Mouse (Mus musculus): ENCODE results near the gene Isy1. TPM values are rescaled to one million over a fixed set of nuclear protein-coding genes. Genes with fewer than 3 reads are reported as not detected.

Isy1 gene
- polyA plus RNA-seq, 1 experiment = 6.7 TPM

DNA sequence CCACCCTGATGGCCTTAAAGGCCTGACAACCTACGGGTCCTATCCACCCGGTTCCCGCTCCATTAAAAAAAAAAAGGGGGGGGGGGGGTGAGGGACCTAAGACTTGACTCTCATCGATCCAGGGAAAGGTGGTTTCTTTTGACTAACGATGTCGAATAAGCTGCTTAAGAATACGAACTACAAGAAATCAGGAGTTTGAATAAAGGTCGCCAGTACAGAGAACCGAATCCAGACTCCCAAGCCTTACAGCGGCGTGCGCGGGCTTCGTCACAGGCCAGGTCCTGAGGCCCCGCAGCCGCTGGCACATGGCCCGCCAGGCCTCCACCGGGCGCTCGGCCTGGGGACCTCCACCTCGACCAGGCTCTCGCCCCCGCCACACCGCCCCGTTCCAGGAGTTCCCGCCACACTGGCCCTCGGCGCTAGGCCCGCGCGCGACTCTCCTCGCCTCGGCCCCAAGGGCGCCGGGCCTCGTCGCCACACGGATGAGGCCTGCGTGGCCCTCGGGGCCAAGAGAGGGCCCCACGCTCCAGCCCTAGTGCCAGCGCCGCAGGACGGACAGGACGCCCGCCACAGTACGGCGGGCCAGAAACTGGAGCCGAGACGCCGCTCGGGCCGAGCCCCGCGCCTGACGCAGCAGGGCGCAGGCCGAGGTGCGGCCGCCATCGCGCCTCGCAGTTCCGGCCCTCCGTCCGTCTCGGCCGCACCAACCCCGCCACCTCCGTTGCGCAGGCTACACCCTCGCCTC lies 11.7 kb upstream of the Isy1 start:
- Histone ChIP-seq H3K4me3 (ENCODE audit: control insufficient read depth, low read depth, low read length) (peak overlapping the region; percentile 98), H3K27me3 (ENCODE audit: control insufficient read depth, insufficient read depth, low read length) (no peaks in the 10 kb centered on the region), H3K4me1 (ENCODE audit: control insufficient read depth, insufficient read depth, low read length) (peaks cover 6% of the 10 kb centered on the region), H3K36me3 (ENCODE audit: control insufficient read depth, insufficient read depth, low read length) (no peaks in the 10 kb centered on the region), H3K27ac (ENCODE audit: control insufficient read depth, insufficient read depth, low read depth, low read length) (peak overlapping the region; percentile 100)
- TF ChIP-seq CTCF (IDR thresholded peaks at IDR 0.05; ENCODE audit: control insufficient read depth, insufficient read depth, insufficient replicate concordance, low read depth, low read length) = no peak
- TF ChIP-seq POLR2A (IDR thresholded peaks at IDR 0.05; ENCODE audit: control insufficient read depth, low read depth, low read length) = no peak

DNA sequence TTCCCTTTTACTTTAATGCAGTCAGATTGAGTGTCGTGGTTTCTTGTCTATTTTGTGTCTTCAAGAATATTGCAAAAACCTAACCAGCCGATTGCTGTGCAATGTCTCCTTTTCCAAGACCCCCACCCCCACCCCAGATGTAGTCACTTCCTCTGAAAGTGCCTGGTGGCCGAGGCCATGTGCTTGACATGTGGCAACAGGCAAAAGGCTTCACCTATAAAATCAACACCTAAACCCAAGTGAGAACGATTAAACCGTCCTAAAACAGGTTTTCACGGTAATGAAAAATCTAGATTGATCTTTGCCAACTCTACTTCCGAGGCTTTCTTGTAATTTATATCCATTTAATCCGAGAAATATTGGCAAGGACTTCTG lies 11.2 kb upstream of the Isy1 start:
- TF ChIP-seq POLR2A (IDR thresholded peaks at IDR 0.05; ENCODE audit: control insufficient read depth, low read depth, low read length) (no peak), CTCF (IDR thresholded peaks at IDR 0.05; ENCODE audit: control insufficient read depth, insufficient read depth, insufficient replicate concordance, low read depth, low read length) (no peak)

DNA sequence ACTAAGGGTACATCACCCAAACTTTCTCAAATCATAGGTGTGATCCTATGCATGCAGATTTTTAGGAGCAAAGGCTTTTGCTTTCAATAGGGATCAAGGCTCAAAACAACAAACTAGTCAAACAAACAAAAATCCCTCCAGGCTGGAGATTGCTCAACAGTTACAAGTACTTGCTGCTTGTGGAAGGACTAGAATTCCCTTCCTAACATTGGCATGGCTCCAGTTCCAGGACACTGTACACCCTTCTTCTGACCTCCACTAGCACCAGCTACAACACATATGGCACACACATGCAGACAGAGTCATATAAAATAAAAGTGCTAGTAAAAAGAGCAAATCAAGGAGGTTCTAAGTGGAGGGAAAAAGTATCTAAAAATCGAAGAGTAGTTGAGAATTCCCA lies 8.2 kb upstream of the Isy1 start:
- Histone ChIP-seq H3K4me3 (ENCODE audit: control insufficient read depth, low read depth, low read length) (no peak overlapping the region), H3K4me1 (ENCODE audit: control insufficient read depth, insufficient read depth, low read length) (peaks cover 6% of the 10 kb centered on the region), H3K27ac (ENCODE audit: control insufficient read depth, insufficient read depth, low read depth, low read length) (no peak overlapping the region), H3K36me3 (ENCODE audit: control insufficient read depth, insufficient read depth, low read length) (peaks cover 2% of the 10 kb centered on the region; the same call in 1 of the 2 replicates), H3K27me3 (ENCODE audit: control insufficient read depth, insufficient read depth, low read length) (no peaks in the 10 kb centered on the region)
- TF ChIP-seq POLR2A (IDR thresholded peaks at IDR 0.05; ENCODE audit: control insufficient read depth, low read depth, low read length) (no peak), CTCF (IDR thresholded peaks at IDR 0.05; ENCODE audit: control insufficient read depth, insufficient read depth, insufficient replicate concordance, low read depth, low read length) (no peak)

More for the DNA sequence above, 11.2 kb upstream of the Isy1 start:
- no peaks in the 10 kb centered on the region for H3K27me3 ChIP-seq (ENCODE audit: control insufficient read depth, insufficient read depth, low read length)
- H3K27ac ChIP-seq (ENCODE audit: control insufficient read depth, insufficient read depth, low read depth, low read length) = peak overlapping the region; percentile 100
- peaks cover 6% of the 10 kb centered on the region for H3K4me1 ChIP-seq (ENCODE audit: control insufficient read depth, insufficient read depth, low read length)
- H3K4me3 ChIP-seq (ENCODE audit: control insufficient read depth, low read depth, low read length) = peak overlapping the region; percentile 98
- no peaks in the 10 kb centered on the region for H3K36me3 ChIP-seq (ENCODE audit: control insufficient read depth, insufficient read depth, low read length)

DNA sequence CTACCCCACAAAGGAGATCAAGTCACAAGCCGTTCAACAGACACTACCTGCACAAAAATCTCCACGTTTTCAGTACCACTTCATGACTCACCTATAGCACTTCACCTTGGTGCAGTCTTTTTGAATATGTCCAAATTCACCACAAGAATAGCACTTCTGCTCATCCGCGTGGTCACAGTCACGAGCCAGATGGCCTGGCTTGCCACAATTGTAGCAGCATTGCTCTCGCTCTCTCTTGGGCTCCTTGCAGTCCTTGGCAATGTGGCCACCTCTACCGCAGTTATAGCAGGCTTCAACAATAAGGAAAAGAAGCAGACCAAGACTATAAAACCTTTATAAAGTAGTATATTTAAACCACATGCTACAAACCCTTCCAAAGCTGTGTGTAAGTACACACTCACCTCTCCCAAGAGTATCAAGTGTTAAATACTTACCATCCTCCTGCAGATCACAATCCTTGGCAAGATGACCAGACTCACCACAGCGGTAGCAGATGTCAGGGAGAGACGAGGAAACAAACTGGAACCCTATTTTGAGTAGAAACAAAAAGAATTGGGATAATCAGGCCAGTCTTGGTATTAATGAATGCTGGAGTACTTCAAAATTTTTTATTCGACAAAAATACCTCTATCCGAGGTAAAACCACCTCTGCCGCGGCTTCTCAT lies 6.6 kb upstream of the Isy1 start:
- Histone ChIP-seq H3K27ac (ENCODE audit: control insufficient read depth, insufficient read depth, low read depth, low read length) (no peak overlapping the region), H3K4me1 (ENCODE audit: control insufficient read depth, insufficient read depth, low read length) (peaks cover 3% of the 10 kb centered on the region), H3K27me3 (ENCODE audit: control insufficient read depth, insufficient read depth, low read length) (no peaks in the 10 kb centered on the region), H3K4me3 (ENCODE audit: control insufficient read depth, low read depth, low read length) (no peak overlapping the region), H3K36me3 (ENCODE audit: control insufficient read depth, insufficient read depth, low read length) (peaks cover 2% of the 10 kb centered on the region; the same call in 1 of the 2 replicates)
- TF ChIP-seq POLR2A (IDR thresholded peaks at IDR 0.05; ENCODE audit: control insufficient read depth, low read depth, low read length) = no peak
- no peak for TF ChIP-seq CTCF (IDR thresholded peaks at IDR 0.05; ENCODE audit: control insufficient read depth, insufficient read depth, insufficient replicate concordance, low read depth, low read length)

DNA sequence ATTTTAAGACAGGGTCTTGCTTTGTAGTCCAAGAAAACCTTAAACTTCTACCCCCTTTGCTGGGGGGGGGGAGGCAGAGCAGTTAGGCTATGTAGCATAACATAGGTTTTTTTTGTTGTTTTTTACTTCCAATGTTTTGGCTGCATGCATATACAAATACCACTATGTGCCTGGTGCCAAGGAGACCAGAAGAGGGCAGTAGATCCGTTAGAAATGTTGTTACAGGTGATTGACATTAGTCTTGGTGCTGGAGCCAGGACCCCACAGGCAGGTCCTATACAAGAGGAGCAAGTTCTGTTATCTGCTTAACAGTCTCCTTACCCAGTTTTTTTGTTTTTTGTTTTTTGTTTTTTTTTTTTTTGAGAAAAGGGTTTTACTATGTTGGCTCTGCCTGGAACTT lies 3.7 kb upstream of the Isy1 start:
- no peaks in the 10 kb centered on the region for H3K27me3 ChIP-seq (ENCODE audit: control insufficient read depth, insufficient read depth, low read length)
- no peaks in the 10 kb centered on the region; the same call in 1 of the 2 replicates for H3K4me1 ChIP-seq (ENCODE audit: control insufficient read depth, insufficient read depth, low read length)
- no peak for TF ChIP-seq CTCF (IDR thresholded peaks at IDR 0.05; ENCODE audit: control insufficient read depth, insufficient read depth, insufficient replicate concordance, low read depth, low read length)
- TF ChIP-seq POLR2A (IDR thresholded peaks at IDR 0.05; ENCODE audit: control insufficient read depth, low read depth, low read length) = no peak
- H3K4me3 ChIP-seq (ENCODE audit: control insufficient read depth, low read depth, low read length) = no peak overlapping the region
- peaks cover 2% of the 10 kb centered on the region; the same call in 1 of the 2 replicates for H3K36me3 ChIP-seq (ENCODE audit: control insufficient read depth, insufficient read depth, low read length)
- H3K27ac ChIP-seq (ENCODE audit: control insufficient read depth, insufficient read depth, low read depth, low read length) = no peak overlapping the region

DNA sequence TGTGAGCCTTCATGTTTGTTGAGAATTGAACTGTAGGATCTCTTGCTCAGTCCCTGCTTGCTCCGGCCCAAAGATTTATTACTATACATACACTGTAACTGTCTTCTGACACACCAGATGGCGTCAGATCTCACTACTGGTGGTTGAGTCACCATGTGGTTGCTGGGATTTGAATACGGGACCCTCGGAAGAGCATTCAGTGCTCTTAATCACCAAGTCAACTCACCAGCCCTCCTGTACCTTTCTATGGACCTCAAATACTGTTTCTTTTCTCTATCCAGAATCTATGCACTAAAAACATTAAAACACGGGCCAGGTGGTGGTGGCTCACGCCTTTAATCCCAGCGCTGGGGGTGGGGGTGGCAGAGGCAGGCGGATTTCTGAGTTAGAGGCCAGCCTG lies 3.0 kb upstream of the Isy1 start:
- Histone ChIP-seq H3K27ac (ENCODE audit: control insufficient read depth, insufficient read depth, low read depth, low read length) (no peak overlapping the region), H3K36me3 (ENCODE audit: control insufficient read depth, insufficient read depth, low read length) (peaks cover 2% of the 10 kb centered on the region; the same call in 1 of the 2 replicates), H3K4me1 (ENCODE audit: control insufficient read depth, insufficient read depth, low read length) (no peaks in the 10 kb centered on the region; the same call in 1 of the 2 replicates), H3K27me3 (ENCODE audit: control insufficient read depth, insufficient read depth, low read length) (no peaks in the 10 kb centered on the region), H3K4me3 (ENCODE audit: control insufficient read depth, low read depth, low read length) (no peak overlapping the region)
- TF ChIP-seq POLR2A (IDR thresholded peaks at IDR 0.05; ENCODE audit: control insufficient read depth, low read depth, low read length) = no peak
- TF ChIP-seq CTCF (IDR thresholded peaks at IDR 0.05; ENCODE audit: control insufficient read depth, insufficient read depth, insufficient replicate concordance, low read depth, low read length) = no peak

DNA sequence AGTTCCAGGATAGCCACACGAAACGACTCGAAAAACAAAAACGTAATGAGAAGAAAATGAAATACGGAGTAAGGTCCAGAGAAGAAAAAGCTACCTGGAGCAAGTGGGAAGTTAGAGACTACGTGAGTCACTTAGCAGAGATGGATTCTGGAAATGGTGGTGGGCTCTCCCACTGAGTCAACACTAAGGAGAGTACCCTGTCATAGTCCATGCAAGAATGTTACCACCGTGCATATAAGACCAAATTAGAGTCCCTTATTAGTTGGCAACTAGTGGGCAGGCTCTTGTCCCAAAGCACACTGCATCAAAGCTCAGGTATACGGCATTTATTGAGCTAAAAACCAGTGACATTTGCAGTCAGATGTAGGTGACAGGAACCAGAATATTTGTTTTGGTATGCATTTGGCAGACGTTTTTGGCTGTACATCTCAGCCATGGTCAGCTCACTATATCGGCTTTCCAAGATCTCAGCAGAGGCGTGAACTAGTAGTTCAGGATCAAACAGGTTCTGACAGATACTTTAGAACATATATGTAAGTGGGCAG lies 1.3 kb upstream of the Isy1 start:
- Histone ChIP-seq H3K36me3 (ENCODE audit: control insufficient read depth, insufficient read depth, low read length) (peaks cover 2% of the 10 kb centered on the region; the same call in 1 of the 2 replicates), H3K27ac (ENCODE audit: control insufficient read depth, insufficient read depth, low read depth, low read length) (no peak overlapping the region), H3K4me1 (ENCODE audit: control insufficient read depth, insufficient read depth, low read length) (no peaks in the 10 kb centered on the region; the same call in 1 of the 2 replicates), H3K4me3 (ENCODE audit: control insufficient read depth, low read depth, low read length) (peak overlapping the region; percentile 47; the same call in 1 of the 2 replicates), H3K27me3 (ENCODE audit: control insufficient read depth, insufficient read depth, low read length) (no peaks in the 10 kb centered on the region)
- TF ChIP-seq CTCF (IDR thresholded peaks at IDR 0.05; ENCODE audit: control insufficient read depth, insufficient read depth, insufficient replicate concordance, low read depth, low read length) = no peak
- TF ChIP-seq POLR2A (IDR thresholded peaks at IDR 0.05; ENCODE audit: control insufficient read depth, low read depth, low read length) = no peak
